Mouse (Mus musculus) layer of hippocampus, postnatal 25 days (tissue): ENCODE results near the gene Mxi1. TPM values are rescaled to one million over a fixed set of nuclear protein-coding genes. Genes with fewer than 3 reads are reported as not detected.

Experiments
- DNase-seq, 2 experiments: peaks; one replicate each; pipeline ENCODE4 v3.0.0; 2022; ENCODE audit warnings: mixed read lengths in 2 of 2, low spot score in 1 of 2; ENCODE audit errors: extremely low spot score in 1 of 2
- total RNA-seq, 2 experiments: library from RNA; stranded (reverse); gene quantifications; 2 replicates each; pipeline ENCODE4 v1.2.3; 2021

Mxi1 gene
- total RNA-seq, 2 experiments from 2014 or later = 57.7 to 68.2 TPM

DNA sequence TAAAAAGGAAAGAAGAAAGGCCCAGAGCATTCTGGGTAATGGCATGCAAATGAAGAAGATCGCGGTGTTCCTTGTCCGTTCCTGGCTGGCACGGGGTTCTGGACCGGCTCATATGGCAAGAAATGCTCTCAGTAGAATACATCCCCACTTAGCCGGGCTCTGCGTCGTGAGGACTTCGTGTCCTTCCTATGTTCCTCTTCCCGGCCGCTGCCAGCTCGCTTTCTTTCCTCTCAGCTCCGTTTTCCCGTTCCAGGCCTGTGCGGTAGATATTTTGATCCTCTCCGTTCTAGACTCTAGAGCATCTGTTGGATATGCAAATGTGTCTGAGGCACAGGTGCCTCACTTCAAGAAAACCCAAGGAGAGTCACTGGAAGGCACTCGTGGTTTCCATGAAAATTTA, 104.9 kb downstream of the Mxi1 start:
- no peak for DNase-seq

DNA sequence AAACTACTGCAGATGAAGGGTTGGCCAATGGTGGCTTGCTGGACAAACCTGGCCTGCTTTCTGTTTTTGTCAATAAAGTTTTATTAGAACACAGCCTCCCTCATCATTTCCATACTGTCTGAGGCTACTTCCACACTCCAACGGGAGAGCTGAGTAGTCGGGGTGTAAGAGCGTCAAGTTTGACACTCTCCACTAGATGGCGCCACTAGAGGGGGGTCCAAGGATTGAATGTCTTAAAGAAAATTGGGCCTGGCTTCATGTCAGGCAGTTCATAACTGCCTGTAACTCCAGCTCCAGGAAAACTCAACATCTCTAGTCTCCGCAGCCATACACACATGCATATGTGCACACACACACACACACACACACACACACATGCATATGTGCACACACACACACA, 109.5 kb downstream of the Mxi1 start:
- DNase-seq = peak in 1 of 2 experiments; percentile 53

DNA sequence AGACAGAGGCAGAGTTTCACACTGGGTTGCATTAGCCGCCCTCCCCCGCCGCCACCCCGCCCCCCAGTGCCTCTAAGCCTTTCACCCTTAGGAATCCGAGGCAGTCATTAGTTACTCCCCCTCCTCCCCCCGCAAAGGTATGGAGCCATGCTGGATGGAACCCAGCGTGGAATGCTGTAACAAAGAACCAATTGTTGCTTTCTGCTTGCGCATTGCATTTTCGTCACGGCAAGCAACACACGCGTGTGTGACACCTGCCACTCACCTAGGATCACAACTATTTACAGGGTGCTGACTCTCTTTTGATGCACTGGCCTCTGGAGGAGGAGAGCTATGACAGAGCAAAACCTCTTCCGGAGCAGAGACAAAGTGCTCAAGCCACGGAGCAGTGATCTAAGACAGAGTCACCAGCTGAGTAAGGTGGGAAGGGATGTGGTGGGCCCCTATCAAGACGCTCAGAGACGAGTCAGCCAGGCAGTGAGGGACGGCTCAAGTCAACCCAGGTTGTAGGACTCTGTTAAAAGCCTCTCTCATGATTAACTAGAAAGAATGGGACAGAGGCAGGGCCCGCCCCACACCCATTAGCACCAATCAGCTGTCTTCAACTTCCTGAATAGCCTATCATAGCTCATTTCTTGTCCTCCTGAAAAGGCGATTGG, 110.7 kb downstream of the Mxi1 start:
- DNase-seq = peak in 1 of 2 experiments; percentile 50

DNA sequence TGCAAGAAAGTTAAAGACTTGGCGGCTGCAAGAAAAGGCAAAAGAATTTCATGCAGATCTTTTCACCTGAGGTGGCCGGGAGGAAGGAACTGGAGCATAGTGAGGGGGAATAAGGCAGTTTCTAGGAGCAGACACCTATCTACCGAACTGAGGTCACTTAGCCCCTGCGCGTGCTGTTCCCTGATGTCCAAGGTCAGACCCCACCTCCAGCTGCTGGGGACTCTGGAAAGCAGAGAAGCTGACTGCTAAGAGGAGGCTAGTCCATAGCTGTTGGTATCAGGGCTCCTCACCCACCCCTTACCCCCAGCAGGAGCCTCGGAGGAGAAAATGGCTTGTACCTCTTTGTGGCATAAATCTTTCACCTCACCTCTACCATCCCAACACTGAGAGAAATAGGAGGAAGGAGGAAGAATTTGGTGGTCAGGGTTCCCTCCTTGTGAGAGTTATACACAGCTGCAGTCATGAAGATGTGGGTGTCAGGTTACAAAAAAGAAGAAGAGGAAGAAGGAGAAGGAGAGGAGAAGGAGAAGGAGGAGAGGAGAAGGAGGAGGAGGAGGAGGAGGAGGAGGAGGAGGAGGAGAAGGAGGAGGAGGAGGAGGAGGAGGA, 111.4 kb downstream of the Mxi1 start:
- DNase-seq = no peak

DNA sequence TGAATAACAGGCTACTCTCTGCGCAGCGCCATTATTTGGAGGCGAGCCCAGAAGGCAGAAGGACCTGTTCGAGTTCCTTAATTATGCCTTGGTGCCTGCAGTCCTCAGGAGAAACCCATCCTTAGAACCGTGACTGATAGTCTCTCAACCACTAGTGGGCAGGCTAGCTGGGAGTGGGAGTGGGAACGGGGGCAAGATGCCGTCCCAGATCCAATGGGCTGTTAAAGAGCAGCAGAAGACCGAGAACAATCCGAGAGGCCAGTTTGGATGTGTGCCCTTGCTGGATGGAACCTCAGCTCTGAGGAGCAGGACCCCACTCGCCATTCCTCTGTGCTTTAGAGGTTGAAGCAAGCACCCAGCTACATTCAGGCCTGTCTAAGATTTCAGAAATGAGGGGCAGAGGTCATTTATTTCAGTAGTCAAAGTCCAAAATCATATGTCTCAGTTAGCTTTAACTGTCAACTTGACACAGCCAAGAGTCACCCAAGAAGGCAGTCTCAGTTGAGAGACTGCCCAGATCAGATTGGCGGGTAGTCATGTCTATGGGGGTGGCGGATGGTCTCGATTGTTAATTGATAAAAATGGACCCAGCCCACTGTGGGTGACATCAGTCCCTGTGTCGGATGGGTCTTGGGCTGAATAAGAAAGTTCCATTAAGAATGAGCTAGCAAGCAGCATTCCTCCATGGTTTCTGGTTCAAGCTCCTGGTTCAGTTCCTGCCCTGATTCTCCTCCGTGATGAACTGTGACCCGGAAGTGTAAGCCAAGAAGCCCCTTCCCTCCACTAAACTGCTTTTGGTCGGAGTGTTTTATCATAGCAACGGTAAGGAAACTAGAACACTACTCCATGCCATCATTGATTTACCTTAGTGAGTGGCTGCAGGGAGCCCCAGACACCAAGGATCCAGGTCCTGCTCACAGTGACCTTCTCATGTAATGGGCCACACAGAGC, 112.3 kb downstream of the Mxi1 start:
- DNase-seq = no peak

DNA sequence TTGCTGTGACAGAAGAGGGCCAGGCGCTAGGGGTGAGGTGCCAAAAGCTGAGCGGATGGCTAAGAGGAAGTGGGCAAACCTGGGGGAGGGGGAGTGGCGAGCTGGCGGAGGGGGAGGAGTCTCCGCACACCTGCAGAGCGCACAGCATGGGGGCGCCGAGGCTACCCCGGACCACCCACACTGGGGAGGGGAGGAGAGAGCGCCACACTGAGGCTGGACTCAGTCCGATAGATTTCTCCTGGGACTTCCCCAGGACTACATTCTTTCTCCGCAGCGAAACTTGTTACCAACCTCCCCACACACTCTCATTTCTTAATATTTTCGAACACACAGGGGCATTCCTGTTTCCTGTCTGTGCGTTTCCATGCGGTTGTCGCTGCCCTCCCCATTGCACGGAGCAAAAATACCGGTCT, 113.0 kb downstream of the Mxi1 start:
- DNase-seq = no peak

- no peak for DNase-seq
These were observed 113.6 kb downstream of the Mxi1 start for GRCm38 (mm10) chr19:53423816-53424465.

- no peak for DNase-seq
These were observed 114.3 kb downstream of the Mxi1 start for GRCm38 (mm10) chr19:53424629-53425028.

Other genes starting within 250 kb of the Mxi1 start
- 100 to 1,000 TPM; 115 to 125 TPM for gene Add3, start 170.1 kb upstream of the Mxi1 start, total RNA-seq
- gene Gm10197, start 61.2 kb downstream of the Mxi1 start, total RNA-seq = not detected
- gene Smndc1, start 80.1 kb downstream of the Mxi1 start, total RNA-seq = 10 to 100 TPM; 36.9 to 39.7 TPM
- gene Dusp5, start 218.6 kb downstream of the Mxi1 start, total RNA-seq = 10 to 100 TPM; 19.6 to 23.9 TPM